In genomic region chr11:70523306-70523989, GRCm38 (mm10) we compare ENCODE assay signal across 1 mouse cellular context.
TF ChIP-seq lines count a peak whose summit lies in the region.

No protein-coding gene starts in this region.

TF ChIP-seq in CH12.LX, 34 proteins besides CTCF, POLR2A, EP300 and RAD21:
- peak; percentile 81 for TF ChIP-seq ZNF384 (IDR thresholded peaks at IDR 0.05; ENCODE audit: low read depth, low read length)
TF ChIP-seq in CH12.LX: peak in this region for 1; not testable (repeated sequence) for 33.
